Mouse (Mus musculus) heart, postnatal 0 days (tissue): ENCODE measurements around the gene Epha5.

Experiments used
- CTCF ChIP-seq: IDR thresholded peaks from 2 replicates; pipeline ENCODE4 v1.5.1; 2016; ENCODE audit warnings: antibody characterized with exemption, control low read depth, low read depth
- EP300 ChIP-seq: IDR thresholded peaks from 2 replicates; pipeline ENCODE4 v1.6.1; 2016; ENCODE audit warnings: antibody characterized with exemption, low read depth

GRCm38 (mm10) chr5:84408370-84408769, 8.8 kb downstream of the Epha5 start:
- TF ChIP-seq CTCF (no peak), EP300 (no peak)
